Comparison of ENCODE assay signal across 8 mouse cellular contexts in the genomic region with DNA sequence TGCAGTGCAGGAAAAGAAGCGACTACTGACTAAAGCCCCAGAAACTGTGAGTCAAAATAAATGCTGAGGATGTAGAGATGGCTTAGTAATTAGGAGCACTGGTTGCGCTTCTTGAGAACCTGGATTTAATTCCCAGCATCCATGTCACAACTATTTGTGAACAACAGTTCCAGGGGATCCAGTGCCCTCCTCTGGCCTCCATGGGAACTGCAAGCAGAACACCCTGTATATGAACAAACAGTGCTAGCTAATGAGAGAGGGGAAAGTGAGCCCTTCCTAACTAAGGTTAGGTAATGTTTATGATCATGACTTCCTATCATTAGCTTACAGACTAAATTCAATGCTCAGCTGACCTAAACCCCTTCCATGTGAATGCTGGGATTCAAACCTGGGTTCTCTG. TPM values are rescaled to one million over a fixed set of nuclear protein-coding genes. Genes with fewer than 3 reads are reported as not detected.
DNase-seq lines count a peak whose midpoint lies in the region; ATAC-seq lines count a peak whose summit lies in the region.
"Had no signal": no experiment of that assay in that cellular context is flagged by ENCODE, and none has a peak within 500 bp of the region (broad histone marks: within the 10 kb centered on the region; RNA-seq: fewer than 3 reads in every experiment).

No protein-coding gene starts in this region.

- H3K4me3 ChIP-seq in limb, embryonic 11.5 days (ENCODE audit: low read depth, low read length): no peak overlapping the region
- H3K4me3 ChIP-seq in limb, embryonic 10.5 days: no peak overlapping the region
- H3K4me3 ChIP-seq: stomach, embryonic 15.5 days had no signal

- no peaks in the 10 kb centered on the region for H3K4me1 ChIP-seq in limb, embryonic 11.5 days (ENCODE audit: control insufficient read depth, insufficient read depth, low read length)
- H3K4me1 ChIP-seq in limb, embryonic 10.5 days: no peaks in the 10 kb centered on the region
- H3K4me1 ChIP-seq: stomach, embryonic 15.5 days had no signal

- 96% methylated on average over 2 of the region's 2 CpGs for WGBS in limb, embryonic 11.5 days
- 93% methylated on average over 2 of the region's 2 CpGs for WGBS in limb, embryonic 10.5 days

- peak; percentile 24 for DNase-seq in limb, embryonic 11.5 days (ENCODE audit: low spot score)
- no peak for DNase-seq in limb, embryonic 10.5 days (ENCODE audit: low spot score)
- peak; percentile 12 for DNase-seq in MN1 (ENCODE audit: low spot score)
- DNase-seq in cerebellum, postnatal 14 days: peak; percentile 23 to 64
- peak; percentile 32 for DNase-seq in lung, postnatal 14 days
- DNase-seq in right cerebral cortex, adult 18-20 months: no peak
- no peak for DNase-seq in layer of hippocampus, postnatal 36 days

- H3K9me3 ChIP-seq in limb, embryonic 11.5 days (ENCODE audit: control insufficient read depth, low read length): no peaks in the 10 kb centered on the region
- no peaks in the 10 kb centered on the region for H3K9me3 ChIP-seq in limb, embryonic 10.5 days (replicated peaks)
- H3K9me3 ChIP-seq: stomach, embryonic 15.5 days had no signal

- no peaks in the 10 kb centered on the region for H3K27me3 ChIP-seq in limb, embryonic 11.5 days (ENCODE audit: control insufficient read depth, insufficient read depth, low read length)
- no peaks in the 10 kb centered on the region for H3K27me3 ChIP-seq in limb, embryonic 10.5 days (ENCODE audit: low read depth, poor library complexity, severe bottlenecking)
- H3K27me3 ChIP-seq: stomach, embryonic 15.5 days had no signal

- H3K4me2 ChIP-seq in limb, embryonic 11.5 days (ENCODE audit: low read depth, severe bottlenecking): no peak overlapping the region
- H3K4me2 ChIP-seq: stomach, embryonic 15.5 days had no signal

- 0 out of 2 replicates have a peak, but pooled peaks cover 3% of the 10 kb centered on the region for H3K36me3 ChIP-seq in limb, embryonic 11.5 days (ENCODE audit: control insufficient read depth, insufficient read depth, low read length)
- H3K36me3 ChIP-seq in limb, embryonic 10.5 days: peaks cover 28% of the 10 kb centered on the region

- no peak overlapping the region for H3K27ac ChIP-seq in limb, embryonic 11.5 days (replicated peaks; ENCODE audit: low read depth, low read length)
- no peak overlapping the region for H3K27ac ChIP-seq in limb, embryonic 10.5 days
- H3K27ac ChIP-seq: stomach, embryonic 15.5 days had no signal

- ATAC-seq in limb, embryonic 11.5 days (ENCODE audit: insufficient number of reproducible peaks, low FRiP score, low TSS enrichment, low read depth): no peak

- H3K9ac ChIP-seq in limb, embryonic 11.5 days (ENCODE audit: low read length): no peak overlapping the region
- H3K9ac ChIP-seq: stomach, embryonic 15.5 days had no signal

RNA-seq across cellular contexts. Expression of gene Hk3, which starts 36.9 kb away (rescaled TPM):
- polyA plus RNA-seq in limb, embryonic 11.5 days (2014; fragmentation: Nextera tagmentation; extraction: Ambion mirVana): 0.51 and 0.65 TPM in 2 replicates
- 0.33 and 0.53 TPM in 2 replicates for polyA plus RNA-seq in limb, embryonic 10.5 days (2016; fragmentation: Nextera tagmentation; extraction: Ambion mirVana)
- 1 to 10 TPM; 1.3 to 2.1 TPM for total RNA-seq in layer of hippocampus, postnatal 36 days (2021)

RNA-seq across cellular contexts. Expression of gene Uimc1, which starts 42.1 kb away (rescaled TPM):
- 32.4 and 34.7 TPM in 2 replicates for polyA plus RNA-seq in limb, embryonic 11.5 days (2014; fragmentation: Nextera tagmentation; extraction: Ambion mirVana)
- polyA plus RNA-seq in limb, embryonic 10.5 days (2016; fragmentation: Nextera tagmentation; extraction: Ambion mirVana): 21.2 and 24.4 TPM in 2 replicates
- 10 to 100 TPM; 21.9 to 26.7 TPM for total RNA-seq in layer of hippocampus, postnatal 36 days (2021)

RNA-seq across cellular contexts. Expression of gene Zfp346, which starts 47.1 kb away (rescaled TPM):
- polyA plus RNA-seq in limb, embryonic 11.5 days (2014; fragmentation: Nextera tagmentation; extraction: Ambion mirVana): 24.5 and 28.7 TPM in 2 replicates
- 25.0 and 30.0 TPM in 2 replicates for polyA plus RNA-seq in limb, embryonic 10.5 days (2016; fragmentation: Nextera tagmentation; extraction: Ambion mirVana)
- 10 to 100 TPM; 36.9 to 45.0 TPM for total RNA-seq in layer of hippocampus, postnatal 36 days (2021)

Comparison
In these comparisons a context has a peak if more than half of its experiments do, and no peak if none do; other contexts are left out.
1. DNase-seq: peak in limb, embryonic 11.5 days (single experiment), MN1 (single experiment), cerebellum, postnatal 14 days (2 of 2) and lung, postnatal 14 days (single experiment); none in limb, embryonic 10.5 days (single experiment), right cerebral cortex, adult 18-20 months (single experiment) and layer of hippocampus, postnatal 36 days (0 of 2).